Mouse (Mus musculus): ENCODE measurements around the gene Tmem132d. TPM values are rescaled to one million over a fixed set of nuclear protein-coding genes. Genes with fewer than 3 reads are reported as not detected.

Gene Tmem132d
- polyA plus RNA-seq, 1 experiment from 2014 or later: not detected

Other genes with a start within 250 kb of the Tmem132d start
- 0.44 TPM in 2 replicates for gene Fzd10, start 167.8 kb upstream of the Tmem132d start, polyA plus RNA-seq (2014; fragmentation: Nextera tagmentation; extraction: Ambion mirVana)